Mouse (Mus musculus) midbrain, embryonic 13.5 days (tissue): ENCODE results near the gene Acoxl. TPM values are rescaled to one million over a fixed set of nuclear protein-coding genes. Genes with fewer than 3 reads are reported as not detected.

Experiments
- ATAC-seq: fragments of 200-750 bp; cut with Nextera tagmentation; 2 replicates; pipeline ENCODE4 v1.8.0; 2017; ENCODE audit warnings: mild to moderate bottlenecking, moderate TSS enrichment, moderate library complexity
- H3K27ac ChIP-seq: fragments of 300-500 bp; sonication (generic); 2 replicates; pipeline ENCODE4 v1.5.1; 2015; ENCODE audit warnings: inconsistent platforms, mild to moderate bottlenecking, moderate library complexity
- H3K27me3 ChIP-seq: fragments of 300-500 bp; sonication (generic); 2 replicates; pipeline ENCODE4 v1.6.1; 2015; ENCODE audit warnings: mild to moderate bottlenecking, inconsistent platforms
- H3K36me3 ChIP-seq: fragments of 300-500 bp; sonication (generic); 2 replicates; pipeline ENCODE4 v1.6.1; 2015; ENCODE audit warnings: mild to moderate bottlenecking, inconsistent platforms
- H3K4me1 ChIP-seq: fragments of 300-500 bp; sonication (generic); replicated peaks from 2 replicates; pipeline ENCODE4 v1.6.1; 2015; ENCODE audit warnings: inconsistent platforms
- H3K4me2 ChIP-seq: fragments of 300-500 bp; sonication (generic); replicated peaks from 2 replicates; pipeline ENCODE4 v1.6.1; 2015; ENCODE audit warnings: moderate library complexity, mild to moderate bottlenecking, inconsistent platforms
- H3K4me3 ChIP-seq: fragments of 300-500 bp; sonication (generic); replicated peaks from 2 replicates; pipeline ENCODE4 v1.5.1; 2015; ENCODE audit warnings: mild to moderate bottlenecking, inconsistent platforms
- H3K9ac ChIP-seq: fragments of 300-500 bp; sonication (generic); replicated peaks from 2 replicates; pipeline ENCODE4 v1.6.1; 2015; ENCODE audit warnings: mild to moderate bottlenecking, inconsistent platforms
- H3K9me3 ChIP-seq: fragments of 300-500 bp; sonication (generic); 2 replicates; pipeline ENCODE4 v1.6.1; 2016; ENCODE audit warnings: mild to moderate bottlenecking, inconsistent platforms
- WGBS: fragments of 180-500 bp; shearing (Covaris S2); methylation state at CpG from one replicate; pipeline ENCODE4 v1.1.7; 2015; 5-methylcytosine and 5-hydroxymethylcytosine counted together
- polyA plus RNA-seq: library from polyadenylated mRNA; unstranded; fragments of >200 nt; fragmentation: Nextera tagmentation; extraction: Ambion mirVana; gene quantifications from 2 replicates; pipeline ENCODE4 v1.2.1, GENCODE M21; 2015

The Acoxl gene
- polyA plus RNA-seq, 1 experiment from 2014 or later, result 0.07 TPM

DNA sequence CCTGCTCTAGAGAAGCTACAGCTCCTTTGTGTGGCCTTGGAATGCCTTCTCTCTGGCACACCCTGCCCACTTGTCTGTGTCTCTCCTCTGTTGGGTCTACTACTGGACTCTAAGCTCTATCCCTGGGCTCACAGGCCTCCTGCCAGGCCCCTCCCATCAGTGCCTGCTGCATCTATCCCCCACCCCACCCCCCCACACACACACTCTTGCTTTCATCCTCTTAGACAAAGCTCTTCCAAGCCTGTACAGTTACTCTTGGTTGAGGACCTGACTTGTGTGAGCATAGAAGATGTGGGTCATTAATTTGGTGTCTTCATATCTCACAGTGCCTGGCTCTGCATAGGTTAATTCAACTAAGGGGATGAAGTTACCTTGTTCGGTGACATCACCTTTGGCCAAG is 137.6 kb downstream of the Acoxl start:
- Histone ChIP-seq H3K4me1 (no peaks in the 10 kb centered on the region), H3K4me3 (no peak overlapping the region), H3K9me3 (no peaks in the 10 kb centered on the region), H3K9ac (no peak overlapping the region), H3K36me3 (no peaks in the 10 kb centered on the region), H3K27ac (no peak overlapping the region), H3K4me2 (no peak overlapping the region), H3K27me3 (no peaks in the 10 kb centered on the region)
- no peak for ATAC-seq
- WGBS, result 98% methylated on average over 1 of the region's 1 CpGs

DNA sequence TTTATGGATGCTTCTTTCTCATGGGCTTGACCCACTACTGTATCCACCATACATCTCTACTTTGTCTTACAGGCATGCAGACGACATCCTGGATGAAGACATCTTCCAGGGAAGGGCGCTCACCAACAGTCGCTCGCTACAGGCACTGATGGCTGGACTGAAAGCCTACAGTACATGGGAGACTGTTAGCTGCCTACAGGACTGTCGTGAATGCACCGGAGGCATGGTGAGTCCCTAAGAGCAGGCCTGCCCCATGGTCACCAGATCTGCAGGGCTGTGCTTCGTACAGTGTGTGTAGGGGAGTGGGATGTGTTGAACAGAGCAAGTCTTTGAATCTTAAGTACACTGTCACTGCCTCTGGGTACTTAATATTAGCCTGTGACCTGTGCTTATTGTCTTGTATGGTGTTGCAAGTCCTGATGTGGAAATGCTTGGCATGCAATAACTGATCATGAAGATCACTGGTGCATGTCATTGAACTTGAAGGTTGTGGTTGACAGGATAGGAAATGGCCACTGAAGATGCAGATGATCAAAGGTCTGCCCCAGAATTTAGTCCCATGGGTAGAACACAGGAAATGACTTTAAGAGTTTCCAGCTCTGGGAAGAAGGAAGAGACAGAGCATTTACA is 140.0 kb downstream of the Acoxl start:
- 90% methylated on average over 7 of the region's 7 CpGs for WGBS
- no peak for ATAC-seq
- Histone ChIP-seq H3K27me3 (no peaks in the 10 kb centered on the region), H3K4me1 (no peaks in the 10 kb centered on the region), H3K27ac (no peak overlapping the region), H3K9me3 (no peaks in the 10 kb centered on the region), H3K9ac (no peak overlapping the region), H3K4me3 (no peak overlapping the region), H3K4me2 (no peak overlapping the region), H3K36me3 (no peaks in the 10 kb centered on the region)

DNA sequence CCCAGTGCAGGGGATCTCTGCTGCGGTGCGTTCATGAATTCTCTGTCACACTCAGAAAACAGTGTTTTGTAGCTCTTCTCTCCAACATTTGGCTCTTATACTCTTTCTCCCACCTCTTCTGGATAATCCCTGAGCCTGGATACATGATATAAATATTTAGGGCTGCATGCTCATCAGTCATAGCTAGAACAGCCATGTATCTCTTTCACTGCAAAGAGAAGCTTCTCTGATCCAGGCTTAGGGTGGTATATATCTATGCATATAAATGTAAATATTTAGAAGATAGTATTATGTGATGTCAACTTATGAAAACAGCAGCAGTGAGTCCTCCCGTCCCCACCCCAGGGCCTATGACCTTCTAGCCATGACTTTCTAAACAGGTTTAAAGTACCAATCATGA is 143.9 kb downstream of the Acoxl start:
- Histone ChIP-seq H3K27me3 (no peaks in the 10 kb centered on the region), H3K4me1 (no peaks in the 10 kb centered on the region), H3K9ac (no peak overlapping the region), H3K9me3 (no peaks in the 10 kb centered on the region), H3K4me2 (no peak overlapping the region), H3K4me3 (no peak overlapping the region), H3K27ac (no peak overlapping the region), H3K36me3 (no peaks in the 10 kb centered on the region)
- ATAC-seq, result no peak
- 89% methylated on average over 3 of the region's 3 CpGs for WGBS

DNA sequence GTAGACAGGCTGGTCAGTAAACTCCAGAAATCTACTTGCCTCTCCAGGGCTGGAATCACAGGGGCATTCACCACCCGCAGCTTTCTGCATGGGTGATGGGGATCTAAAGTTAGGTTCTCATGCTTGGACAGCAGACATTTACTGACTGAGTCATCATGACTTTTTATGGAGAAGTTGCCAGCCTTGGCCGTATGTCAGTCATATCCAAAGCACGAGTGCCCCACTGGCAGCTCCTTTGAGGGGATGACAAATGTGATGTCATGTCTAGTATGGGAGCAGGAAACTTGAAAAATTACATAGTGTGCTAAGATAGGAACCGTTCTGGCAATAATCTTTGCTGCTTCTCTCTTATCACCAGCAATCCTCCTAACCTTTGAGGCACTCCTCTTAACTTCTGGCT is 144.6 kb downstream of the Acoxl start:
- Histone ChIP-seq H3K4me3 (no peak overlapping the region), H3K9ac (no peak overlapping the region), H3K27me3 (no peaks in the 10 kb centered on the region), H3K36me3 (no peaks in the 10 kb centered on the region), H3K27ac (no peak overlapping the region), H3K4me2 (no peak overlapping the region), H3K4me1 (no peaks in the 10 kb centered on the region), H3K9me3 (no peaks in the 10 kb centered on the region)
- 89% methylated on average over 4 of the region's 4 CpGs for WGBS
- no peak for ATAC-seq

DNA sequence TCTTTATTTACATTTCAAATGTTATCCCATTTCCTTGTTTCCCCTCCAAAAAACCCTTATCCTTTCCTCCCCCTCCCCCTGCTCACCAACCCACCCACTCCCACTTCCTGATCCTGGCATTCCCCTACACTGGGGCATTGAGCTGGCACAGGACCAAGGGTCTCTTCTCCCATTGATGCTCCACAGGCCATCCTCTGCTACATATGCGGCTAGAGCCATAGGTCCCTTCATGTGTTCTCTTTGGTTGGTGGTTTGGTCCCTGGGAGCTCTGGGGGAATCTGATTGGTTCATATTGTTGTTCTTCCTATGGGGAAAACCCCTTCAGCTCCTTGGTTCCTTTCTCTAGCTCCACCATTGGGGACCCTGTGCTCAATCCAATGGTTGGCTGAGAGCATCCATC is 145.3 kb downstream of the Acoxl start:
- Histone ChIP-seq H3K4me3 (no peak overlapping the region), H3K4me2 (no peak overlapping the region), H3K36me3 (no peaks in the 10 kb centered on the region), H3K27ac (no peak overlapping the region), H3K9me3 (no peaks in the 10 kb centered on the region), H3K9ac (no peak overlapping the region), H3K4me1 (no peaks in the 10 kb centered on the region), H3K27me3 (no peaks in the 10 kb centered on the region)
- ATAC-seq, result no peak
- 93% methylated on average over 1 of the region's 1 CpGs for WGBS

- no peaks in the 10 kb centered on the region for H3K36me3 ChIP-seq
Measured at GRCm38 (mm10) chr2:127987706-127988105, 149.0 kb downstream of the Acoxl start.

DNA sequence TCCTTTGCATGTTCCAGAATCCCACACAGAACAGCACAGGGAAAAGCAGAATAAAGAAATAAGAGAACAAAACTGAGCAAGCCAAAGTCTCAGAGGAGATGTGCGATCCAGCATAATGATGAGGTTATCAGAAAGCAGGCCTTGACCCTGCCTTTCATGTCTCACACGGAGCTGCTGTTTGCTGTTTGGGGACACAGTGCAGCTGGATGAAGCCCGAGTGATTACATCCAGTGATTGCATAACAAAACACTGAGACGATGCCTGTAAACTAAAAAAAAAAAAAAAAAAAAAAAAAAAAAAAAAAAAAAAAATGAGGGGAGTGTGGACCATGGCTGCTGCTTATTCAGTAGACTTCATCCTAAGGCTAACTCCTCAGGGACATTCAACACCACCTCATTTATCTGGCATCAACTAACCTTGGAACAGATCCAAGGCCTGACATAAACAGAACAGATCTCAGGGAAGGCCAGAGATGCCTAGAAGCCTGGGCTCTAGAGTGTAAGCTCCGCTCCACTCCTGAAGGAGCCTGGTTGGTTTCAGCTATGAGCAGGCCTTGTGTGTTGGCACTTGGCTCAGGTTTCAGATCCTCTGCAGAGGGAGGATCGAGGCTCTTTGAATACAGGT is 152.3 kb downstream of the Acoxl start:
- H3K9me3 ChIP-seq, result no peaks in the 10 kb centered on the region
- H3K27me3 ChIP-seq, result no peaks in the 10 kb centered on the region
- 48% methylated on average over 6 of the region's 6 CpGs for WGBS
- no peaks in the 10 kb centered on the region for H3K36me3 ChIP-seq
- H3K9ac ChIP-seq, result no peak overlapping the region
- peaks cover 6% of the 10 kb centered on the region for H3K4me1 ChIP-seq
- H3K4me3 ChIP-seq, result no peak overlapping the region
- no peak overlapping the region for H3K4me2 ChIP-seq
- H3K27ac ChIP-seq, result no peak overlapping the region
- no peak for ATAC-seq

More at GRCm38 (mm10) chr2:127987706-127988105, 149.0 kb downstream of the Acoxl start:
- H3K4me3 ChIP-seq, result no peak overlapping the region
- no peak overlapping the region for H3K9ac ChIP-seq
- WGBS, result 40% methylated on average over 4 of the region's 4 CpGs
- no peaks in the 10 kb centered on the region for H3K9me3 ChIP-seq
- no peak overlapping the region for H3K4me2 ChIP-seq
- no peak for ATAC-seq
- no peak overlapping the region for H3K27ac ChIP-seq
- H3K4me1 ChIP-seq, result peaks cover 6% of the 10 kb centered on the region
- H3K27me3 ChIP-seq, result no peaks in the 10 kb centered on the region

GRCm38 (mm10) chr2:127991656-127992055 is 153.0 kb downstream of the Acoxl start:
- H3K27me3 ChIP-seq, result no peaks in the 10 kb centered on the region
- no peak for ATAC-seq
- WGBS, result 100% methylated on average over 1 of the region's 1 CpGs

GRCm38 (mm10) chr2:128008662-128009423 is 170.2 kb downstream of the Acoxl start:
- H3K4me2 ChIP-seq, result no peak overlapping the region
- WGBS, result 91% methylated on average over 17 of the region's 17 CpGs
- H3K27ac ChIP-seq, result no peak overlapping the region
- H3K36me3 ChIP-seq, result no peaks in the 10 kb centered on the region
- H3K4me3 ChIP-seq, result no peak overlapping the region
- H3K9me3 ChIP-seq, result no peaks in the 10 kb centered on the region
- H3K27me3 ChIP-seq, result no peaks in the 10 kb centered on the region
- H3K4me1 ChIP-seq, result no peaks in the 10 kb centered on the region
- no peak for ATAC-seq
- no peak overlapping the region for H3K9ac ChIP-seq

More at GRCm38 (mm10) chr2:127991656-127992055, 153.0 kb downstream of the Acoxl start:
- Histone ChIP-seq H3K9ac (no peak overlapping the region), H3K4me1 (peaks cover 6% of the 10 kb centered on the region), H3K4me3 (no peak overlapping the region), H3K36me3 (no peaks in the 10 kb centered on the region), H3K27ac (no peak overlapping the region), H3K9me3 (no peaks in the 10 kb centered on the region), H3K4me2 (no peak overlapping the region)

- Histone ChIP-seq H3K36me3 (no peaks in the 10 kb centered on the region), H3K9ac (no peak overlapping the region), H3K4me1 (no peaks in the 10 kb centered on the region), H3K9me3 (no peaks in the 10 kb centered on the region), H3K4me2 (no peak overlapping the region), H3K27ac (no peak overlapping the region), H3K4me3 (no peak overlapping the region), H3K27me3 (no peaks in the 10 kb centered on the region)
- no peak for ATAC-seq
- 70% methylated on average over 2 of the region's 2 CpGs for WGBS
Measured at GRCm38 (mm10) chr2:128014613-128015012, 175.9 kb downstream of the Acoxl start.

DNA sequence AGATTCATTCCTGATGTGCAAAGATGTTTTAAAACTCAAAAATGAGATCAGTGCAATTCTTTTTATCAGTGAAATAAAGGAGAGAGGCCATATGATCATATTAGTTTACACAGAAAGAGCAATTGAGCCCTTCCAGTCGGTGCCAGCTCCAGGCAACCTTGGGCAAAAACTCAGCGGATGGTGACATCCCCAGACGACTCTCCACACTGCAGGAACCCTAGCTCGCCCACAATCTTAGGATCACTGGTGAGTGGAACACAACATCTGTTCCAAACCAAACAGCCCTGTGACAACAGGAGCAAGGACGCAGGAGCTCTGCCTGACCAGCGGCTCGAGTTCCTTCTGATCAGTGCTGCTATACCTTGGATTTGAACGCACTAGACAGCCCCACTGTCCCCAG is 176.9 kb downstream of the Acoxl start:
- 81% methylated on average over 8 of the region's 8 CpGs for WGBS
- Histone ChIP-seq H3K27me3 (no peaks in the 10 kb centered on the region), H3K4me1 (peaks cover 8% of the 10 kb centered on the region), H3K9ac (no peak overlapping the region), H3K4me3 (no peak overlapping the region), H3K4me2 (no peak overlapping the region), H3K9me3 (no peaks in the 10 kb centered on the region), H3K36me3 (no peaks in the 10 kb centered on the region), H3K27ac (no peak overlapping the region)
- no peak for ATAC-seq
